Mouse (Mus musculus): ENCODE results near the gene Cdhr4. TPM values are rescaled to one million over a fixed set of nuclear protein-coding genes. Genes with fewer than 3 reads are reported as not detected.

The Cdhr4 gene
- polyA plus RNA-seq (2016; fragmentation: Nextera tagmentation; extraction: Ambion mirVana), result 2.6 TPM in 2 replicates

DNA sequence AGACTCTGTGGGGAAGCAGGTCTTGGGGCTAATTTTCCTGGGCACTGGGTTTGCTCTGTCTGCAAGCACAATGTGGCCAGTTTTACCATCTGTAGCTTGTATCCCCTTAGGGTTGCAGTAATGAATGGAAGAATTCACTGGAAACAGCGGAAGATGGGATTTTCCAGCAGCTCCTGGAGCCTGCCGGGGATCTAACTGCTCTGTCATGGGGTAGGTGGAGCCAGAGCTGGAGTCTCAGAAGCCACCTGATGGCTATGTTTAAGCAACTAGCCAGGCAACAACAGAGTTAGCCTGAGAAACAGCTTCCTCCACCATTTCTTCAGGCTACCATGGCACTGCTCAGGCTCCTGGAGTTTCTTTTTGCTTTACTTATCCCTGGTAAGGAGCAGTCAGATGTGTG is at the start of gene Cdhr4:
Cdhr4 (plus strand) TSS at position 301 of the 400 bp plus-strand sequence.
- Histone ChIP-seq H3K9me3 (no peaks in the 10 kb centered on the region), H3K4me2 (replicated peaks) (no peak within 1 kb of the TSS), H3K4me3 (no peak within 1 kb of the TSS), H3K36me3 (no peaks in the 10 kb centered on the region), H3K9ac (replicated peaks) (no peak within 1 kb of the TSS), H3K27me3 (no peaks in the 10 kb centered on the region; the same call in 1 of the 2 replicates), H3K27ac (replicated peaks) (no peak within 1 kb of the TSS), H3K4me1 (no peaks in the 10 kb centered on the region)
- no peak for ATAC-seq (ENCODE audit: low FRiP score, low read depth)
- WGBS, result 66% methylated on average over 2 of the region's 2 CpGs

DNA sequence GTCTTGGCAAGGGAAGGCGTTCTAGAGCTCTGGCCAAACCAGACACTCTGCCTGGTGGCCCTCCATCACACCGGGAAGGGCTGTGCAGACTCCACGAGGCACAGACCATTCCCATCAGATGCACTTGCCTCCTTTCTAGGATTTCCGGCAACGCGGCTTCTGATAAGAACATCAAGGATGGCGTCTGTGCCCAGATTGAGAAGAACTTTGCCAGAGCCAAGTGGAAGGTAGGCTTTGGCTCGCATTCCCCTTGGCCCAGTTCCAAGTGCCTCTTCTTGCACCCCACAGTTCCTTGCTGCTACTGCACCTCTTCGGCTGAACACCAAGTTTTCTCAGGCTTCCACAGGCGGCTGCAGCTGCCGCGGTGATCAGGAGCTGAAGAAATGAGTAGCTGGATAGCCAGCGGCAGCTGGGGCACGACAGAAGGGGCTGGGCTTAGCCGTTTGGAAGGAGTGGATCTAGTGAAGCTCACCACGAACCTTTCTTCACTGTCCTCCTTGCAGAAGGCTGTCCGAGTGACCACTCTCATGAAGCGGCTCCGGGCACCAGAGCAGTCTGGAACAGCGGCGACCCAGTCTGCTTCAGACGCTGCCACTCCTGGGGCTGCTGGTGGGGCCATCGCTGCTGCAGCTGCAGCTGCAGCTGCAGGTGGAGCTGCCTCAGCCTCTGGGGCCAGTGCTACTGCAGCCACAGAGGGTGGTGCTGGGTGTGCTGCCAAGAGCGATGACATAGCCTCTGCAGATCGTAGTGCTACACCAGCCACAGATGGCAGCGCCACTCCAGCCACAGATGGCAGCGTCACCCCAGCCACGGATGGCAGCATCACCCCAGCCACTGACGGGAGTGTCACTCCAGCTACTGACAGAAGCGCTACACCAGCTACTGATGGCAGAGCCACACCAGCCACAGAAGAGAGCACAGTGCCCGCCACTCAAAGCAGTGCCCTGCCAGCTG is 44.8 kb upstream of the Cdhr4 start:
- Histone ChIP-seq H3K9me3 (no peaks in the 10 kb centered on the region), H3K27ac (replicated peaks) (no peak overlapping the region), H3K4me2 (replicated peaks) (no peak overlapping the region), H3K36me3 (peaks cover 6% of the 10 kb centered on the region; the same call in 1 of the 2 replicates), H3K27me3 (no peaks in the 10 kb centered on the region), H3K4me3 (no peak overlapping the region), H3K4me1 (peaks cover 15% of the 10 kb centered on the region), H3K9ac (replicated peaks) (no peak overlapping the region)
- WGBS, result 91% methylated on average over 31 of the region's 31 CpGs
- ATAC-seq (ENCODE audit: low FRiP score, low read depth), result no peak

DNA sequence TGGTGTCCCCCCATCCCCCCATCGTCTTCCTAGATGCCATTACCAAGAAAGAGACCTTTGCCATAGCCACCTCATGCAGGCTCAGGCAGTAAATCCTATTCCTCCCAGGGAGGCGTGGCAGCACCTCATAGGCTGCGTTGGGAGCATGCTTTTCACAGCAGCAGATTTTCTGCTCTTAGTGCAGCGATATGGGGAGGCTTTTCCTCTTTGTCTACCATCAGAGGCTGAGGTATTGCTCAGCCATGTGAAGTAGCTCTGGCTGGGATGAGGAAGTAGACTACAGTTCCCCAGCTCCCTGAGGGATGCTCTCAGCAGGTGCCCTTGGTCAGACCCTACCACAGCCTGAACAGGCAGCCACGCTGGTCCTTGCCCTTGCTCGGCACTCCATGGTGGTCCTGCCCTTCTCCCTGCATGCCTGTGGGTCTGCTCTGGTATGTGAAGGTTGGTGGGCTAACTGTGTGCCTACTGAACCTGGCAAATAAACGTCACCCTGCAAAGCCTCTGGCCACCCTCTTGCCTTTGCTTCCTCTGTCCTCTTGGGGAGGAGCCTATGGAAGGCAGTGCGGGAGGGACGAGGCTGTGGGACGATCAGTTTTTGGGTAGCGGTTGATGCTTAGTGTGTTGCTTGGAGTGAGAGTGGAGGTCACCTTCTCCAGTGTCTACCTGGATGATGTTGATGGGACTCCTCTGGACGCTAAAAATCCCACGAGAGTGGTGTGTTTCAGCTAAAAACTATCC is 42.9 kb upstream of the Cdhr4 start:
- H3K27ac ChIP-seq (replicated peaks), result no peak overlapping the region
- H3K4me3 ChIP-seq, result no peak overlapping the region
- H3K9ac ChIP-seq (replicated peaks), result no peak overlapping the region
- peaks cover 6% of the 10 kb centered on the region; the same call in 1 of the 2 replicates for H3K36me3 ChIP-seq
- no peaks in the 10 kb centered on the region for H3K27me3 ChIP-seq
- ATAC-seq (ENCODE audit: low FRiP score, low read depth), result no peak
- 81% methylated on average over 13 of the region's 13 CpGs for WGBS
- no peak overlapping the region for H3K4me2 ChIP-seq (replicated peaks)
- no peaks in the 10 kb centered on the region for H3K9me3 ChIP-seq
- H3K4me1 ChIP-seq, result peaks cover 15% of the 10 kb centered on the region

DNA sequence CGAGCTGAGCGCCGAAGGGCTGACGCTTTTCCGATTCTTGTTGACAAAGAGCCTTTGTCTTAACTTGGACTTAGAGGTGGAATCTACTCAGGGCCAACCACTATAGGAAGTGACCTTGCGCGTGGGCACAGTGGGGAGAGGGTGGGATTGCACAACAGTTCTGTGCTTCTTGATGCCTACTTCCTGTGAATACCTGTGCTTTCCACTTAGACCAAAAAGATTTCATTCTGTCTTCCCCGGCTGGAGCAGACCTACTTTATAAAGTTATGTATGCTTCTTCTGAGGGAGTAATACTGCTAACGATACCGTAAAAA is 42.4 kb upstream of the Cdhr4 start, which contains the start of gene Traip:
Traip (plus strand) TSS at position 215 of the 314 bp plus-strand sequence.
- Histone ChIP-seq H3K4me3 (peak within 1 kb of the TSS; percentile 70), H3K27ac (replicated peaks) (peak within 1 kb of the TSS; percentile 86), H3K9me3 (no peaks in the 10 kb centered on the region), H3K36me3 (peaks cover 6% of the 10 kb centered on the region; the same call in 1 of the 2 replicates), H3K27me3 (no peaks in the 10 kb centered on the region), H3K9ac (replicated peaks) (peak within 1 kb of the TSS; percentile 64), H3K4me1 (peaks cover 15% of the 10 kb centered on the region), H3K4me2 (replicated peaks) (peak within 1 kb of the TSS; percentile 88)
- ATAC-seq (ENCODE audit: low FRiP score, low read depth), result no peak
- WGBS, result 92% methylated on average over 10 of the region's 10 CpGs

DNA sequence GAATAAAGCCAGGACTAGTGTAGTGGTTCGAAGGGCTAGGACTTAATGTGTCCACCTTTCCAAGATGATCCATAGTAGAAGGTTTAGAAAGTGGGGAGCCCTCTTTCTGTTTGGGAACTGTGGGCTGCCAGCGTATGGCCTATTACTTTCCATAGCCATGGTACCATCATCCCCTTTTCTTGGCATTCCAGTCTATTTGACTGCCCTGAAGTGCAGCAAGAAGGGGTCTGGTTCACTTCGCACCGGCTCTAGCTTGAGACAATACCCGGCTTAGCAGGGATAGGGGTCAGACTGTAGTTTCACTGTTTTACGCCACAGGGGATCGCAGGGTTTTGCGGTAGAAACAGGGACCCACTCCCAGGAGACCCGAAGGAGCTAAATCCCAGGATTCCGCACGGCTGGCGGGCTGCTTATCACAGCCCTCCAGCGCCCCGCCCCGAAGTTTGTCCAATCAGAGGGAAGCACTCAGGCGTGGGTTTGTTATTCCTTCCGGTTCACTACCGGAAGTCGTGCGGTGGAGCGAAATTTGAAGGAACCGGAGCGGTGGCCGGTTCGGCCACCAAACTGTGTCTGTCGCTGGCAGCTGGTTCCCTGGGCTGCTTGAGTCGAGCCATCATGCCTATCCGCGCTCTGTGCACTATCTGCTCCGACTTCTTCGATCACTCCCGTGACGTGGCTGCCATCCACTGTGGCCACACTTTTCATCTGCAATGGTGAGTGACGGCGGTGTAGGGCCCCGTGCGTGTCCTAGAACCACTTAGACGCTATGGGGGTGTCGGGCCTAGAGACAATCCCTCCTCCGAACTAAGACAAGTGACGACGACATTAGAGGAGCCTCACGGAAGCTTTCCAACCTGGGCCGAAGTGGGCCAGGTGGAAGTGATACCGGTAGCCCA is 41.6 kb upstream of the Cdhr4 start:
- H3K27ac ChIP-seq (replicated peaks), result peak overlapping the region; percentile 86
- H3K9ac ChIP-seq (replicated peaks), result peak overlapping the region; percentile 64
- peak; percentile 95 for ATAC-seq (ENCODE audit: low FRiP score, low read depth)
- peaks cover 6% of the 10 kb centered on the region; the same call in 1 of the 2 replicates for H3K36me3 ChIP-seq
- peaks cover 15% of the 10 kb centered on the region for H3K4me1 ChIP-seq
- peak overlapping the region; percentile 88 for H3K4me2 ChIP-seq (replicated peaks)
- peak overlapping the region; percentile 70 for H3K4me3 ChIP-seq
- H3K27me3 ChIP-seq, result no peaks in the 10 kb centered on the region
- no peaks in the 10 kb centered on the region for H3K9me3 ChIP-seq
- WGBS, result 16% methylated on average over 45 of the region's 45 CpGs

DNA sequence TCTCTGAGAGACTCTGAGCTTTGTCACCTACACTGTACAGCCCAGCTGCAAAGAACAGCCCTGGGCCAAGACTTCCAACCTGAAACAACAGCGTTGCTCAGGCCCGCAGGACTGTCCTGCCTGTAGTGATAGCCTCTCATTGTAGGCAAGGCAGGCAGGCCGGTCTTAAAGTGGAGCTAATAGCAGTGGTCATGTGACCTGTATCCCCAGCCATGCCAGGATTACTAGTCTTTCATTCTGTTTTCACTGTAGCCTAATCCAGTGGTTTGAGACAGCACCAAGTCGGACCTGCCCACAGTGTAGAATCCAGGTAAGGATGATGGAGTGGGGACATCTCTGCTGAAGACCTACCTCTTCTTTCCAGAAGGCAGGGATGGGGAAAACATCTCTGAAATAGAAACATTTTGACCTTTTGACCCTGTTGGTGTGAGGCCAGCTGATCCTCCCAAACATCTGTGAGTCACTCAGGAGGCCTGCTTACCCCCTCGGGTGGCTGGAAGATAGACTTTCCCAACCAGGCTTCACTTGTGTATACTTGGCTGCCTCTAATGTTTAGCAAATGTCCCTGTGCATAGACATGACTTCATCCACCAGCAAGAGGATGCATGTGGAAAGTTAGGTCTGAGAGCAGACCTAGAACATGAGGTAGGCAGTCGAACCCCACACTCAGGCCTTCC is 36.5 kb upstream of the Cdhr4 start:
- no peaks in the 10 kb centered on the region for H3K9me3 ChIP-seq
- no peak for ATAC-seq (ENCODE audit: low FRiP score, low read depth)
- peaks cover 35% of the 10 kb centered on the region for H3K36me3 ChIP-seq
- H3K4me2 ChIP-seq (replicated peaks), result no peak overlapping the region
- no peak overlapping the region for H3K4me3 ChIP-seq
- peaks cover 11% of the 10 kb centered on the region for H3K4me1 ChIP-seq
- H3K27me3 ChIP-seq, result no peaks in the 10 kb centered on the region
- WGBS, result 82% methylated on average over 6 of the region's 6 CpGs
- H3K9ac ChIP-seq (replicated peaks), result no peak overlapping the region
- no peak overlapping the region for H3K27ac ChIP-seq (replicated peaks)

DNA sequence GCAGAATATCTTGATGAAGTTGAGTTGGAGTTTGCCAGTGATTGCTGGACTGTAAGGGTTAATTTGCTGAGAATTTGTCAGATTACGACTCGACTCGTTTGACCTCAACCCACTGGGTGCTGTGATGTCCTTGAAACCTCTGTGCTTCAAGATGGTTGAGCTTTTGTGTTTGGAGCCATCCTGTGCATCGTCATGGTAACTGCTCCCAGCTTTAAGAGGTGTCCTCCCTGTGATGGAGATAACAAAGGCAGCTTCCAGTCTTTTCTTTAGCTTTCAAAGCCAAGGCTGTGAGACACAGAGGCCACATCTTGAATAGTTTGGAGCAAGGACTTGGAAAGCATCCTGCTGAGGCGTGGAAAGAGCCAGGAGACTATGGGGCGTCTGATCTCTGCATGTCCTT is 35.2 kb upstream of the Cdhr4 start:
- peaks cover 10% of the 10 kb centered on the region for H3K4me1 ChIP-seq
- H3K9ac ChIP-seq (replicated peaks), result no peak overlapping the region
- WGBS, result 22% methylated on average over 6 of the region's 6 CpGs

DNA sequence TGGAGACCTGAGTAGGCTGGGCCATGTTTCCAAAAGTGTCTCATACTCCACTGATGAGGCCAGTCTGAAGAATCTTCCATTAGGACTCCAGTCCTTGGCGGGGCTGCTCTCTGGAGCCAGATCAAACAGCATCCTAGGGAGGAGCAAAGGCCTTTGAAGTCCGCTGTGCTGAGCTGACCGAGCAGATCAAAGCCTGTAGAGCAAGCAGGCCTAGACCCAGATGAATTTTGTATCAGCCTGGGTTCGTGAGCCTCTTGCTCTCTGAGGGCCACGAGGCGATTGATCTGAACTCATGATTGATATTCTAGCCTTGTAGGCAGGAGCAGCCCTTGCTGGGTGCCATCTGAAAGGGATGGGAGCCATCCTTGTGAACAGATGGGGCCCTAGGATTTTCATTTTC is 32.4 kb upstream of the Cdhr4 start:
- Histone ChIP-seq H3K9me3 (no peaks in the 10 kb centered on the region), H3K4me3 (no peak overlapping the region), H3K9ac (replicated peaks) (no peak overlapping the region), H3K27me3 (no peaks in the 10 kb centered on the region), H3K4me1 (peaks cover 10% of the 10 kb centered on the region), H3K36me3 (peaks cover 47% of the 10 kb centered on the region), H3K4me2 (replicated peaks) (no peak overlapping the region), H3K27ac (replicated peaks) (no peak overlapping the region; the same call in 1 of the 2 replicates)
- ATAC-seq (ENCODE audit: low FRiP score, low read depth), result no peak
- WGBS, result 70% methylated on average over 6 of the region's 6 CpGs

More for the DNA sequence above, 35.2 kb upstream of the Cdhr4 start:
- H3K4me3 ChIP-seq, result no peak overlapping the region
- no peaks in the 10 kb centered on the region for H3K9me3 ChIP-seq
- ATAC-seq (ENCODE audit: low FRiP score, low read depth), result no peak
- H3K36me3 ChIP-seq, result peaks cover 44% of the 10 kb centered on the region
- H3K27me3 ChIP-seq, result no peaks in the 10 kb centered on the region
- no peak overlapping the region for H3K4me2 ChIP-seq (replicated peaks)
- H3K27ac ChIP-seq (replicated peaks), result no peak overlapping the region

DNA sequence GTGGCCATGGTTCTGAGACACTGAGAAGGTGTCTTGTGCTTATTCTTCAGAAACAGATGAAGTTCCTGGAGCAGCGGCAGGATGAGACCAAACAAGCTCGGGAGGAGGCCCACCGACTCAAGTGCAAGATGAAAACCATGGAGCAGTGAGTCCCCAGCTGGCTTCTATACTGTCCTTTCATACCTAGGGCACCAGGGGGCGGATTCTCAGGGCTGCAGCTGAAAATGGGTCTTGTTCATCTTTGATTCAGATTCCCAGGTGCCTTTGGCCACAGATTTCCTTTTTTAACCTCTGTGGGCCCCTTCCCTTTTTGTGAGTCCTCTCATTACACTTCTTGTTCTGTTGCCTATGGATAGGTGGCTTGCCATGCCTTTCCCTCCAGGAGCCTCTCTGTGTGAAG is 31.4 kb upstream of the Cdhr4 start:
- Histone ChIP-seq H3K27ac (replicated peaks) (peak overlapping the region; percentile 65), H3K4me1 (peaks cover 10% of the 10 kb centered on the region), H3K4me2 (replicated peaks) (no peak overlapping the region), H3K36me3 (peaks cover 53% of the 10 kb centered on the region), H3K27me3 (no peaks in the 10 kb centered on the region), H3K4me3 (no peak overlapping the region), H3K9me3 (no peaks in the 10 kb centered on the region), H3K9ac (replicated peaks) (no peak overlapping the region)
- ATAC-seq (ENCODE audit: low FRiP score, low read depth), result no peak
- 80% methylated on average over 4 of the region's 4 CpGs for WGBS

DNA sequence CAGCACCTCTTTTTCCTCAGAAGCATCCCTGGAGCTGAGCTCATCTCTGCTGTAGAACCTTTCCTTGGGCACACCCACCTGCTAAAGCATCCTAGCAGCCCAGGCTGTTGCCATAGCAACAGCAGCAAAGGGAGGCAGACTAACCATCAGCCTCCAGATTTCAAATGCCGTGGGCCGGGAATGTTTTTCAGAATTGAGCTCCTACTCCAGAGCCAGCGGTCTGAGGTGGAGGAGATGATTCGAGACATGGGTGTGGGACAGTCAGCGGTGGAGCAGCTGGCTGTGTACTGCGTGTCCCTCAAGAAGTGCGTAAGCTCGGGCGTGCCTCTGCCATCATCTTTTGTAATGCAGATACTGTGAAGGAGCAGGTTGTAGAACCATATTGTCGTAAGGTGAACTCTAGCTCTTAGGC is 30.9 kb upstream of the Cdhr4 start:
- Histone ChIP-seq H3K4me3 (no peak overlapping the region), H3K4me1 (peaks cover 10% of the 10 kb centered on the region), H3K9ac (replicated peaks) (no peak overlapping the region; the same call in 1 of the 2 replicates), H3K4me2 (replicated peaks) (no peak overlapping the region), H3K27ac (replicated peaks) (peak overlapping the region; percentile 65), H3K9me3 (no peaks in the 10 kb centered on the region), H3K36me3 (peaks cover 55% of the 10 kb centered on the region), H3K27me3 (no peaks in the 10 kb centered on the region)
- no peak for ATAC-seq (ENCODE audit: low FRiP score, low read depth)
- WGBS, result 72% methylated on average over 10 of the region's 10 CpGs

DNA sequence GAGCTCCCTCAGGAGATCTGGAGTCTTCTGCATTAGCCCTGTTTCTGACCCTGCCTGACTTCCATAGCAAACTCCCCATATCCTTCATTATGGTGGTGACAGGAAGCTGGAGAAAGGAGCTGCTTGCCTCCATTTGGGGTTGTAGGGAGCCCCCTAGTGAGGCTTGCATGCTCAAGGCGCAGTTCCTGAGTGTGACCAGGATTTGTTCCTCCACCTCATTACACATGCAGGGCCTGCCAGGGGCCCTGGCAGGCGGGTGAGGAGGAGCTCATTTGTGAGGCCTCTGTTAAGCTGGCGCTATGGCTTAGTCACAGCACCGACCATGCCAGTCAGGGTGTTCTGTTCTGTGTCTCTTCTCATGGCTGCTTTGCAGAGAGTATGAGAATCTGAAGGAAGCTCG is 30.4 kb upstream of the Cdhr4 start:
- H3K36me3 ChIP-seq, result peaks cover 54% of the 10 kb centered on the region
- no peak overlapping the region; the same call in 1 of the 2 replicates for H3K9ac ChIP-seq (replicated peaks)
- 52% methylated on average over 5 of the region's 5 CpGs for WGBS
- peak; percentile 54; the same call in 1 of the 2 replicates for ATAC-seq (ENCODE audit: low FRiP score, low read depth)
- H3K4me3 ChIP-seq, result no peak overlapping the region
- no peak overlapping the region for H3K4me2 ChIP-seq (replicated peaks)
- H3K27me3 ChIP-seq, result no peaks in the 10 kb centered on the region
- peaks cover 10% of the 10 kb centered on the region for H3K4me1 ChIP-seq
- H3K9me3 ChIP-seq, result no peaks in the 10 kb centered on the region
- peak overlapping the region; percentile 65 for H3K27ac ChIP-seq (replicated peaks)

All from midbrain, embryonic 12.5 days (tissue).